In genomic region chr4:124905417-124905816, GRCm38 (mm10) we compare ENCODE assay signal across 13 mouse cellular contexts. TPM values are rescaled to one million over a fixed set of nuclear protein-coding genes. Genes with fewer than 3 reads are reported as not detected.
DNase-seq lines count a peak whose midpoint lies in the region; ATAC-seq and TF ChIP-seq lines count a peak whose summit lies in the region.
"Had no signal": no experiment of that assay in that cellular context is flagged by ENCODE, and none has a peak within 500 bp of the region (broad histone marks: within the 10 kb centered on the region; RNA-seq: fewer than 3 reads in every experiment).

No protein-coding gene starts in this region.

- no peak overlapping the region for H3K9ac ChIP-seq in liver, embryonic 14.5 days (replicated peaks)
- H3K9ac ChIP-seq in liver, embryonic 11.5 days (ENCODE audit: low read depth, low read length), result no peak overlapping the region
- no peak overlapping the region for H3K9ac ChIP-seq in ES-Bruce4 (ENCODE audit: low read depth, poor library complexity, severe bottlenecking)
- no peak overlapping the region for H3K9ac ChIP-seq in midbrain, embryonic 15.5 days
- H3K9ac ChIP-seq: liver, embryonic 13.5 days had no signal

- TF ChIP-seq CTCF in liver, embryonic 14.5 days (IDR thresholded peaks at IDR 0.05; ENCODE audit: low read depth), result peak; percentile 24
- peak; percentile 34 for TF ChIP-seq CTCF in ES-Bruce4 (IDR thresholded peaks at IDR 0.05; ENCODE audit: low read depth, low read length)
- TF ChIP-seq CTCF in cerebellum, adult 2 months (IDR thresholded peaks at IDR 0.05; ENCODE audit: borderline replicate concordance, insufficient read depth, low read depth, low read length), result no peak

- H3K4me3 ChIP-seq in liver, embryonic 14.5 days (ENCODE audit: insufficient read depth in 1 of 2, low read depth in 2 of 2, low read length in 2 of 2), result no peak overlapping the region
- no peak overlapping the region for H3K4me3 ChIP-seq in liver, embryonic 11.5 days (ENCODE audit: low read depth, low read length)
- no peak overlapping the region for H3K4me3 ChIP-seq in ES-Bruce4 (ENCODE audit: low read depth, low read length)
- no peak overlapping the region for H3K4me3 ChIP-seq in midbrain, embryonic 15.5 days
- no peak overlapping the region for H3K4me3 ChIP-seq in cerebellum, adult 2 months (replicated peaks; ENCODE audit: insufficient read depth, low read depth, low read length)
- H3K4me3 ChIP-seq: liver, embryonic 13.5 days had no signal

- H3K9me3 ChIP-seq in liver, embryonic 14.5 days (ENCODE audit: control insufficient read depth, low read length), result no peaks in the 10 kb centered on the region
- H3K9me3 ChIP-seq in liver, embryonic 11.5 days (ENCODE audit: control insufficient read depth, low read length), result no peaks in the 10 kb centered on the region
- H3K9me3 ChIP-seq in ES-Bruce4 (replicated peaks; ENCODE audit: control insufficient read depth, insufficient read depth, low read length, poor library complexity, severe bottlenecking), result no peaks in the 10 kb centered on the region
- no peaks in the 10 kb centered on the region for H3K9me3 ChIP-seq in midbrain, embryonic 15.5 days
- H3K9me3 ChIP-seq: liver, embryonic 13.5 days had no signal

- no peak overlapping the region for H3K27ac ChIP-seq in liver, embryonic 14.5 days
- H3K27ac ChIP-seq in liver, embryonic 11.5 days (ENCODE audit: low read depth, low read length), result no peak overlapping the region
- no peak overlapping the region for H3K27ac ChIP-seq in ES-Bruce4 (ENCODE audit: insufficient read depth, low read length)
- H3K27ac ChIP-seq in midbrain, embryonic 15.5 days, result peak overlapping the region; percentile 81
- no peak overlapping the region for H3K27ac ChIP-seq in cerebellum, adult 2 months (ENCODE audit: insufficient read depth, low read length)
- H3K27ac ChIP-seq: liver, embryonic 13.5 days had no signal

- no peak for DNase-seq in liver, embryonic 14.5 days (ENCODE audit: low read depth in 3 of 3, low spot score in 3 of 3)
- DNase-seq in liver, embryonic 11.5 days (ENCODE audit: low spot score), result no peak
- peak; percentile 15 for DNase-seq in adipocyte (ENCODE audit: low spot score)
- DNase-seq in cerebellum, adult 2 months, result no peak
- DNase-seq: cerebellum, adult 8-10 months; gastrocnemius, postnatal 36 days; liver, embryonic 13.5 days; spleen, adult 18-20 months had no signal

- no peaks in the 10 kb centered on the region; a peak in 2 of 4 replicates for H3K4me1 ChIP-seq in liver, embryonic 14.5 days (replicated peaks; ENCODE audit: control insufficient read depth in 2 of 2, insufficient read depth in 2 of 2, low read length in 1 of 2)
- peaks cover 7% of the 10 kb centered on the region for H3K4me1 ChIP-seq in liver, embryonic 11.5 days (replicated peaks; ENCODE audit: control insufficient read depth, insufficient read depth, low read length)
- peaks cover 6% of the 10 kb centered on the region for H3K4me1 ChIP-seq in ES-Bruce4 (ENCODE audit: control insufficient read depth, insufficient read depth, low read length)
- peaks cover 29% of the 10 kb centered on the region for H3K4me1 ChIP-seq in midbrain, embryonic 15.5 days
- peaks cover 2% of the 10 kb centered on the region; the same call in 1 of the 2 replicates for H3K4me1 ChIP-seq in cerebellum, adult 2 months (ENCODE audit: control insufficient read depth, insufficient read depth, low read length)
- H3K4me1 ChIP-seq: liver, embryonic 13.5 days had no signal

- H3K4me2 ChIP-seq in liver, embryonic 14.5 days (ENCODE audit: low read depth), result no peak overlapping the region
- no peak overlapping the region for H3K4me2 ChIP-seq in liver, embryonic 11.5 days
- no peak overlapping the region for H3K4me2 ChIP-seq in midbrain, embryonic 15.5 days

- no peaks in the 10 kb centered on the region for H3K36me3 ChIP-seq in liver, embryonic 14.5 days (replicated peaks; ENCODE audit: control insufficient read depth, insufficient read depth, low read depth)
- H3K36me3 ChIP-seq in liver, embryonic 11.5 days (ENCODE audit: control insufficient read depth, insufficient read depth, low read length), result no peaks in the 10 kb centered on the region
- no peaks in the 10 kb centered on the region for H3K36me3 ChIP-seq in ES-Bruce4 (ENCODE audit: control insufficient read depth, insufficient read depth, low read length, poor library complexity, severe bottlenecking)
- no peaks in the 10 kb centered on the region for H3K36me3 ChIP-seq in midbrain, embryonic 15.5 days (replicated peaks)
- H3K36me3 ChIP-seq: liver, embryonic 13.5 days had no signal

- no peak for TF ChIP-seq POLR2A in ES-Bruce4 (IDR thresholded peaks at IDR 0.05; ENCODE audit: insufficient read depth, low read length)
- no peak for TF ChIP-seq POLR2A in cerebellum, adult 2 months (IDR thresholded peaks at IDR 0.05; ENCODE audit: borderline replicate concordance, insufficient read depth, low read length)

- H3K27me3 ChIP-seq in liver, embryonic 14.5 days (ENCODE audit: control insufficient read depth, insufficient read depth, low read length), result no peaks in the 10 kb centered on the region; the same call in 1 of the 2 replicates
- no peaks in the 10 kb centered on the region; the same call in 1 of the 2 replicates for H3K27me3 ChIP-seq in liver, embryonic 11.5 days (replicated peaks; ENCODE audit: control insufficient read depth, insufficient read depth, low read length)
- no peaks in the 10 kb centered on the region for H3K27me3 ChIP-seq in ES-Bruce4 (ENCODE audit: control insufficient read depth, insufficient read depth, low read length, poor library complexity, severe bottlenecking)
- H3K27me3 ChIP-seq in midbrain, embryonic 15.5 days (replicated peaks), result no peaks in the 10 kb centered on the region; the same call in 1 of the 2 replicates
- H3K27me3 ChIP-seq in cerebellum, adult 2 months (ENCODE audit: control insufficient read depth, insufficient read depth, low read length), result no peaks in the 10 kb centered on the region

- TF ChIP-seq EP300 in liver, embryonic 14.5 days (IDR thresholded peaks at IDR 0.05; ENCODE audit: low read depth), result no peak
- TF ChIP-seq EP300 in ES-Bruce4 (IDR thresholded peaks at IDR 0.05; ENCODE audit: insufficient read depth, low read depth, low read length), result no peak

- ATAC-seq in liver, embryonic 14.5 days (ENCODE audit: insufficient read depth), result no peak
- no peak for ATAC-seq in liver, embryonic 11.5 days (replicated peaks; ENCODE audit: low FRiP score)
- ATAC-seq in midbrain, embryonic 15.5 days (replicated peaks), result no peak
- ATAC-seq in monocyte, adult 5-6 weeks (replicated peaks; ENCODE audit: insufficient number of reproducible peaks, low FRiP score, low TSS enrichment, poor library complexity, severe bottlenecking), result no peak

- 38% methylated on average over 4 of the region's 4 CpGs for WGBS in liver, embryonic 14.5 days (ENCODE audit: insufficient replicate concordance)
- WGBS in liver, embryonic 11.5 days, result 62% methylated on average over 4 of the region's 4 CpGs
- WGBS in midbrain, embryonic 15.5 days, result 72% methylated on average over 4 of the region's 4 CpGs
- WGBS in cerebellum, adult 2 months, result 65% methylated on average over 4 of the region's 4 CpGs

RNA-seq across cellular contexts. Expression of gene Epha10, which starts 24.7 kb away (rescaled TPM):
- not detected in 2 replicates for polyA plus RNA-seq in liver, embryonic 14.5 days (2012; rRNA removed)
- not detected in 2 replicates for polyA plus RNA-seq in liver, embryonic 14.5 days (2014; fragmentation: Nextera tagmentation; extraction: Ambion mirVana)
- polyA plus RNA-seq in liver, embryonic 11.5 days (2014; fragmentation: Nextera tagmentation; extraction: Ambion mirVana), result 0.08 TPM in 1 of 2 replicates, not detected in the other
- polyA plus RNA-seq in ES-Bruce4 (2011; ENCODE audit: insufficient read depth, insufficient read length, low read depth, missing spikeins), result 0.37 and 0.84 TPM in 2 replicates
- polyA plus RNA-seq in midbrain, embryonic 15.5 days (2015; fragmentation: Nextera tagmentation; extraction: Ambion mirVana), result 16.1 and 16.3 TPM in 2 replicates
- polyA plus RNA-seq in cerebellum, adult 2 months (2012; rRNA removed), result 22.3 and 29.4 TPM in 2 replicates
- total RNA-seq in monocyte, adult 5-6 weeks (2017), result not detected in 3 replicates
- total RNA-seq: gastrocnemius, postnatal 36 days; hematopoietic stem cell, adult 5-6 weeks; megakaryocyte, adult 5-6 weeks had no signal
- polyA plus RNA-seq: liver, embryonic 13.5 days had no signal

RNA-seq across cellular contexts. Expression of gene 9930104L06Rik, which starts 31.4 kb away (rescaled TPM):
- polyA plus RNA-seq in liver, embryonic 14.5 days (2012; rRNA removed), result 5.8 and 5.9 TPM in 2 replicates
- polyA plus RNA-seq in liver, embryonic 14.5 days (2014; fragmentation: Nextera tagmentation; extraction: Ambion mirVana), result 0.94 and 1.5 TPM in 2 replicates
- polyA plus RNA-seq in liver, embryonic 11.5 days (2014; fragmentation: Nextera tagmentation; extraction: Ambion mirVana), result 3.5 and 4.1 TPM in 2 replicates
- 9.5 and 15.2 TPM in 2 replicates for polyA plus RNA-seq in ES-Bruce4 (2011; ENCODE audit: insufficient read depth, insufficient read length, low read depth, missing spikeins)
- 14.3 and 16.9 TPM in 2 replicates for polyA plus RNA-seq in midbrain, embryonic 15.5 days (2015; fragmentation: Nextera tagmentation; extraction: Ambion mirVana)
- 24.0 TPM in 2 replicates for polyA plus RNA-seq in cerebellum, adult 2 months (2012; rRNA removed)
- total RNA-seq in monocyte, adult 5-6 weeks (2017), result 13.3 to 21.1 TPM (median 17.5 TPM) in 3 replicates

RNA-seq across cellular contexts. Expression of gene Cdca8, which starts 33.7 kb away (rescaled TPM):
- polyA plus RNA-seq in liver, embryonic 14.5 days (2012; rRNA removed), result 48.0 and 61.8 TPM in 2 replicates
- 91.6 and 102 TPM in 2 replicates for polyA plus RNA-seq in liver, embryonic 14.5 days (2014; fragmentation: Nextera tagmentation; extraction: Ambion mirVana)
- polyA plus RNA-seq in liver, embryonic 11.5 days (2014; fragmentation: Nextera tagmentation; extraction: Ambion mirVana), result 190 and 201 TPM in 2 replicates
- polyA plus RNA-seq in ES-Bruce4 (2011; ENCODE audit: insufficient read depth, insufficient read length, low read depth, missing spikeins), result 209 and 212 TPM in 2 replicates
- polyA plus RNA-seq in midbrain, embryonic 15.5 days (2015; fragmentation: Nextera tagmentation; extraction: Ambion mirVana), result 24.8 and 30.6 TPM in 2 replicates
- polyA plus RNA-seq in cerebellum, adult 2 months (2012; rRNA removed), result 1.2 TPM in 2 replicates
- 1.3 to 2.7 TPM (median 2.0 TPM) in 3 replicates for total RNA-seq in monocyte, adult 5-6 weeks (2017)

RNA-seq across cellular contexts. Expression of gene Maneal, which starts 43.4 kb away (rescaled TPM):
- polyA plus RNA-seq in liver, embryonic 14.5 days (2012; rRNA removed), result 0.06 and 0.08 TPM in 2 replicates
- polyA plus RNA-seq in liver, embryonic 14.5 days (2014; fragmentation: Nextera tagmentation; extraction: Ambion mirVana), result 0.06 TPM in 1 of 2 replicates, not detected in the other
- polyA plus RNA-seq in liver, embryonic 11.5 days (2014; fragmentation: Nextera tagmentation; extraction: Ambion mirVana), result 0.18 and 0.23 TPM in 2 replicates
- 3.8 and 4.8 TPM in 2 replicates for polyA plus RNA-seq in ES-Bruce4 (2011; ENCODE audit: insufficient read depth, insufficient read length, low read depth, missing spikeins)
- polyA plus RNA-seq in midbrain, embryonic 15.5 days (2015; fragmentation: Nextera tagmentation; extraction: Ambion mirVana), result 13.8 and 14.2 TPM in 2 replicates
- 71.9 and 72.6 TPM in 2 replicates for polyA plus RNA-seq in cerebellum, adult 2 months (2012; rRNA removed)
- total RNA-seq in monocyte, adult 5-6 weeks (2017), result 0.53 to 0.76 TPM in 2 of 3 replicates, not detected in the other
- total RNA-seq: hematopoietic stem cell, adult 5-6 weeks; megakaryocyte, adult 5-6 weeks had no signal

RNA-seq across cellular contexts. Expression of gene 1110065P20Rik, which starts 54.4 kb away (rescaled TPM):
- 10.6 and 11.9 TPM in 2 replicates for polyA plus RNA-seq in liver, embryonic 14.5 days (2012; rRNA removed)
- polyA plus RNA-seq in liver, embryonic 14.5 days (2014; fragmentation: Nextera tagmentation; extraction: Ambion mirVana), result 15.2 and 15.4 TPM in 2 replicates
- polyA plus RNA-seq in liver, embryonic 11.5 days (2014; fragmentation: Nextera tagmentation; extraction: Ambion mirVana), result 25.5 and 26.2 TPM in 2 replicates
- polyA plus RNA-seq in ES-Bruce4 (2011; ENCODE audit: insufficient read depth, insufficient read length, low read depth, missing spikeins), result 15.1 and 16.0 TPM in 2 replicates
- polyA plus RNA-seq in midbrain, embryonic 15.5 days (2015; fragmentation: Nextera tagmentation; extraction: Ambion mirVana), result 94.8 and 95.8 TPM in 2 replicates
- polyA plus RNA-seq in cerebellum, adult 2 months (2012; rRNA removed), result 85.5 and 85.8 TPM in 2 replicates
- 5.5 to 6.7 TPM (median 6.5 TPM) in 3 replicates for total RNA-seq in monocyte, adult 5-6 weeks (2017)

Comparison
In these comparisons a context has a peak if more than half of its experiments do, and no peak if none do; other contexts are left out.
1. RNA of gene Cdca8, which starts 33.7 kb away (polyA plus RNA-seq): 209 to 212 TPM in ES-Bruce4, 190 to 201 TPM in liver, embryonic 11.5 days, 48.0 to 102 TPM in liver, embryonic 14.5 days and 24.8 to 30.6 TPM in midbrain, embryonic 15.5 days; 1.2 TPM in cerebellum, adult 2 months; every median in the first group is over 10 times any median in the second.